Mouse (Mus musculus) urinary bladder, postnatal 25 days (tissue): ENCODE measurements at regions not wholly inside any gene's neighbourhood (a gene's known extent, or its start where the extent isn't known, plus 50 kb on each side); places are given as distances from the start of the nearest gene placed in this dataset.

Source experiments
- DNase-seq: peaks from one replicate; pipeline ENCODE4 v3.0.0; 2022; ENCODE audit warnings: low spot score

DNA sequence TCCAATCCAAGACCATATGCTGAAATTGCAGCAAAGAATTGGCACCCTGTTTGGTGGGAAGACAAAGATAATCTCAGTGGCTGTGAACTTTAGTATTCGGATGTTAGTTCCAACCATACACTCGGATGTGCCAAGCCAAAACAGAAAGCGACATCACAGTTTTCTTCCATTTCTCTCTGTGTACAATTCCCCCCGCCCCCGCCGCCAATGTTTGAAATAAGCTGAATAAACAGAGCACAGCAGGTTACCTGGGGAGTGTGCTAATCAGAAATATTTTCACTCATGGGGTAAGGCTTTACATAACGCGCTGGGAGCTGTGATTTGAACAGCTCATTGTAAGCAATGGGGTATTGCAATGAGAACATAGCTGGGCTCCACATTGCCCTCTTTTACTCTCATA lies 72.5 kb upstream of the Trpm3 start:
- DNase-seq: no peak

DNA sequence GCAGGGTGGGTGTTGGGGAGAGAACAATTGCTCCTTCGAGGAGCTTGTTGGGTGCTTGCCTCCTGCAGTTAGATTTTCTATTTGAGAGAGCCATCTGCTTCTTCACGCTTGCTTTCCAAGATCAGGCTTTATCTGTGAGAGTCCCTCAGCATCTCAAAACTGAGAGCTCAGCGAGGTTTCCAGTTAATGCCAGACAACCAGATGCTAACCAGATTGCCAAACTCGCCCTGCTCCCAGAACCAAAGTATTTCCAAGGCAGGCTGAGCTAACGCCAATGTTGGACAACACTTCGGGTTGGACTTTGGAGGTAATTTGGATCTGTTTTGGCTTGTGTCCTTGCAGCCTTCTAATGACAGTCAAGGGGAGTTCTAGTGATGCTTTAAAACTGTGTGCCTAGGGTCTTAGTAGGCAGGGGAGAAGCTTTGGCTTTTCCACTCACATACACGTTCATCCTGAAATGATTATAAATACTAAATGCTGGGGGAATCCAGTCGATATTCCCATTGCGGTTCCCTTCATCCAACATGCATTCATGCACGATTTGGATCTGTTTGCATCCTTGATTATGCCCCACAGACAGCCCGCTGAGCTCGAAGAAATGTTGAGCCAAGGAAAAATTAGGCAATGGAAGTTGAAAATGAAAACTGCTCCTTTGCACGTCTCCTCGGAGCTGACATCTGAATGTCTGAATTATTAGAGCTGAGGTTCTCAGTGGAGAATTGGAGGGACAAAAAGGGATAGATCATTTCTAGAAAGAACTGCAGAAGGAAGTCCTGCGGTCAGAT lies 68.4 kb upstream of the Trpm3 start:
- DNase-seq: no peak

DNA sequence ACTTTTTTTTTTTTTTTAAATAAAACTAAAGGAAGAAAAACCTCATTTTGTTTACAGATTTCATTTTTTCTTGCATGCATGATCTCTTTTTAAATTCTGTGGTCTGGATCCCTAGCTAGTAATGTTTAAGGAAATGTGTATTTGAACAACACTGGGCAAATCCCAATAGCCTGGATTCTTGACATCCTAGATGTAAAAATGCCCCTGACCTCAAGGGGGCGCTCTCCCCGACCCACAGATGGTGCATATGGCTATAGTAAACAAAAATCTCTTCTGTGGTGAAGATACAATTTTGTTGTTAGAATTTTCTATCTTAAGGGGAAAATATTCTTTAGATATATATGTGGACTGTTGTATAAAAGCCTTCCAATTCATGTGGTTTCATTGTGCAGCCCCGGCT lies 67.1 kb upstream of the Trpm3 start:
- no peak for DNase-seq

DNA sequence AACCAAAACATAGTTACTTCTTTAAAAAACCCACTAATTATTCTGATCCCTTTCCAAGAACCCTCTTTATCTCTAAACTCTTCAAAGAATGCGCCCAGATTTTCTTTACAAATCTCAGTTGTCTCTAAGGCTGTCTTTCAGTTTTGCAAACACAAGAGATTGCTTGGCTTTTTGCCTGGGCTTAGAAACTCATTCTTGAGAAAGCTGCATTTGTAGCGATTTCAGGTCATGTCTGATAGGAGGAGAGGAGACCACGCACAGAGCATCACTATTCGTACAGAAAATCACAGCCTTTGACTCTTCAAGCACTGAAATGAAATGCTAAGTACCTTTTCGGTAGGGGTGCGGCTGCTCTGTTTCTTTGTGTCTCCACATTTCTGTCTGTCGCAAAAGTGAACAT lies 64.8 kb upstream of the Trpm3 start:
- no peak for DNase-seq

DNA sequence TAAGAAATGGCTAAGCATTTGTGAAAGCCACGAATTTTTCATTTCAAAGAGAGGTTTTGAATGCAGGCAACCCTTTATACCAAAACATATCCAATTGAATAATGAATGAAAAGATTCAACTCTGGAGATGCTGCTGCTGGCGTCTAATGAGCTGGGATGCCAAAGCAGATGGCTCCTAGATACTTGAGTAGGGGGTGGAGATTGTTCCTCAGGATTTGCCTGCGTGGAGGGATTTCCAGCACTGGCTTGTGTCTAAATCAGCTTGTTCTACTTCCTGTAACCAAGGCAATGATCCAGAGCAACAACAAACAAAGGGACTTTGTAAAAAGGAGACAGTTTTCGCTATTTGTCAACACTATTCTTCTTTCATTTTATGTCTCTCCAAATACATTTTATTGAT lies 57.4 kb upstream of the Trpm3 start:
- DNase-seq: no peak
